Mouse (Mus musculus) lung, postnatal 0 days (tissue): ENCODE measurements around the gene Dpp6.

Experiments used
- CTCF ChIP-seq: IDR thresholded peaks from 2 replicates; pipeline ENCODE4 v1.5.1; 2016; ENCODE audit warnings: antibody characterized with exemption, mild to moderate bottlenecking
- EP300 ChIP-seq: IDR thresholded peaks from 2 replicates; pipeline ENCODE4 v1.6.1; 2016; ENCODE audit warnings: antibody characterized with exemption, mild to moderate bottlenecking, control low read depth

DNA sequence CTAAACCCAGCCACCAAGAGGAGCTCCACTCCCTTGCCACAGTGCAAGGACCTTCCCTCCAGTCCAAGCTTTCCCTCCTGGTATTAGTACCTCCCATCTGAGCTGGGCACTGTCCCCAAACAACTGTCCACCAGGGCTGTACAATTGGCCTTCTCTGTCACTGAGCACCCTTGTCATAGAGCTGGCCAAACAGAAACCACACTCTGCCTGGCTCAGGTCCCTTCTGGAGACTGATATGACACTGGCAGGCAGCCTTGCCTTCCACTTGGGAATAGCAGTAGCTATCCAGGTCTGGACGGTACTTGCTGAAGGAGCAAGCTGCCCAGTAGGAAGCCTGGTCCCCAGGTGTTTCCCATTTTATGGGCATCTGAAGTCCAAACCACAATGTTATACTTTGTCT is 806.9 kb downstream of the Dpp6 start:
- TF ChIP-seq CTCF (no peak), EP300 (no peak)
